Mouse (Mus musculus) CH12.LX (cell line): Measurements from ENCODE around the gene Sparc. TPM values are rescaled to one million over a fixed set of nuclear protein-coding genes. Genes with fewer than 3 reads are reported as not detected.

ENCODE experiments used
- DNase-seq: peaks from one replicate; pipeline ENCODE4 v3.0.0-alpha.2; 2013; ENCODE audit errors: extremely low read depth
- H3K27ac ChIP-seq: 2 replicates; pipeline ENCODE4 v1.5.1; 2012; ENCODE audit warnings: low read depth, mild to moderate bottlenecking, control low read depth, moderate library complexity; ENCODE audit not compliant: insufficient read depth
- H3K27me3 ChIP-seq: replicated peaks from 2 replicates; pipeline ENCODE3; 2012; ENCODE audit warnings: inconsistent platforms
- H3K36me3 ChIP-seq, 2 experiments: replicated peaks in 1 of 2; 2 replicates each; pipeline versions ENCODE3 to v1.6.1; 2012; ENCODE audit warnings: inconsistent platforms in 1 of 2, low read length in 1 of 2, mild to moderate bottlenecking in 1 of 2, mixed read lengths in 1 of 2, moderate library complexity in 1 of 2; ENCODE audit not compliant: control insufficient read depth in 1 of 2, insufficient read depth in 1 of 2
- H3K4me1 ChIP-seq, 2 experiments: 2 replicates each; pipeline ENCODE4 v1.6.1; 2012; ENCODE audit warnings: inconsistent platforms in 1 of 2, moderate library complexity in 1 of 2; ENCODE audit not compliant: insufficient read depth in 2 of 2, control insufficient read depth in 1 of 2
- H3K4me2 ChIP-seq: 2 replicates; pipeline ENCODE4 v1.6.1; 2012; ENCODE audit warnings: low read depth, mild to moderate bottlenecking, control low read depth; ENCODE audit not compliant: poor library complexity, insufficient read depth, severe bottlenecking
- H3K4me3 ChIP-seq, 3 experiments: fragments of 150-350 bp in 1 of 3; sonication (generic) in 1 of 3; replicated peaks in 1 of 3; 2 replicates each; pipeline versions ENCODE3 to v1.5.1; 2011 to 2012; ENCODE audit warnings: low read depth in 2 of 3, low read length in 2 of 3, mild to moderate bottlenecking in 2 of 3, moderate library complexity in 2 of 3, control low read depth in 1 of 3, improper control_type of control experiment in 1 of 3, inconsistent platforms in 1 of 3, mixed read lengths in 1 of 3; ENCODE audit not compliant: poor library complexity in 1 of 3
- H3K79me2 ChIP-seq: replicated peaks from 2 replicates; pipeline ENCODE4 v1.6.1; 2012; ENCODE audit warnings: mild to moderate bottlenecking, moderate library complexity; ENCODE audit not compliant: control insufficient read depth, poor library complexity, insufficient read depth, severe bottlenecking; ENCODE audit errors: extremely low read depth
- H3K9ac ChIP-seq: 2 replicates; pipeline ENCODE4 v1.6.1; 2012; ENCODE audit warnings: low read depth, mild to moderate bottlenecking, control low read depth, moderate library complexity; ENCODE audit not compliant: insufficient read depth
- H3K9me3 ChIP-seq: replicated peaks from 2 replicates; pipeline ENCODE3; 2012; ENCODE audit warnings: low read length, inconsistent platforms, mixed read lengths
- BHLHE40 ChIP-seq: IDR thresholded peaks from 2 replicates; pipeline ENCODE4 v1.6.1; 2011; ENCODE audit warnings: mild to moderate bottlenecking, low read depth, low read length, improper control_type of control experiment
- CHD2 ChIP-seq: IDR thresholded peaks from 2 replicates; pipeline ENCODE4 v1.6.1; 2011; ENCODE audit warnings: low read length, improper control_type of control experiment
- CTCF ChIP-seq, 2 experiments: IDR thresholded peaks in 1 of 2; conservative IDR thresholded peaks in 1 of 2; 2 replicates each; pipeline ENCODE4 v1.5.1; 2011 to 2012; ENCODE audit warnings: low read depth in 2 of 2, low read length in 2 of 2, improper control_type of control experiment in 1 of 2, inconsistent platforms in 1 of 2, mild to moderate bottlenecking in 1 of 2, moderate library complexity in 1 of 2
- EP300 ChIP-seq: IDR thresholded peaks from 2 replicates; pipeline ENCODE4 v1.6.1; 2011; ENCODE audit warnings: low read length, improper control_type of control experiment
- ETS1 ChIP-seq: conservative IDR thresholded peaks from 2 replicates; pipeline ENCODE4 v1.6.1; 2012; ENCODE audit warnings: low read depth, mild to moderate bottlenecking, inconsistent platforms, low read length, improper control_type of control experiment, moderate library complexity
- GABPA ChIP-seq: IDR thresholded peaks from 2 replicates; pipeline ENCODE4 v1.6.1; 2012; ENCODE audit warnings: low read depth, low read length, improper control_type of control experiment, inconsistent platforms; ENCODE audit not compliant: insufficient replicate concordance
- IRF4 ChIP-seq: IDR thresholded peaks from 2 replicates; pipeline ENCODE4 v1.6.1; 2014; ENCODE audit warnings: low read depth, mild to moderate bottlenecking, inconsistent platforms, low read length, improper control_type of control experiment
- JUN ChIP-seq: IDR thresholded peaks from 2 replicates; pipeline ENCODE4 v1.6.1; 2011; ENCODE audit warnings: low read depth, mild to moderate bottlenecking, low read length, improper control_type of control experiment, moderate library complexity; ENCODE audit not compliant: insufficient read depth
- MAZ ChIP-seq: IDR thresholded peaks from 2 replicates; pipeline ENCODE4 v1.6.1; 2012; ENCODE audit warnings: low read depth, mild to moderate bottlenecking, inconsistent platforms, low read length, improper control_type of control experiment, moderate library complexity
- MXI1 ChIP-seq: IDR thresholded peaks from 2 replicates; pipeline ENCODE4 v1.6.1; 2011; ENCODE audit warnings: mild to moderate bottlenecking, low read depth, low read length, improper control_type of control experiment
- NELFE ChIP-seq: IDR thresholded peaks from 2 replicates; pipeline ENCODE4 v1.6.1; 2011; ENCODE audit warnings: low read depth, low read length, improper control_type of control experiment
- NRF1 ChIP-seq: IDR thresholded peaks from 2 replicates; pipeline ENCODE4 v1.6.1; 2014; ENCODE audit warnings: low read depth, mild to moderate bottlenecking, inconsistent platforms, low read length, improper control_type of control experiment, moderate library complexity
- POLR2A ChIP-seq: IDR thresholded peaks from 2 replicates; pipeline ENCODE4 v1.6.1; 2011; ENCODE audit warnings: low read depth, mild to moderate bottlenecking, improper control_type of control experiment, low read length
- POLR2AphosphoS2 ChIP-seq: IDR thresholded peaks from 2 replicates; pipeline ENCODE4 v1.6.1; 2011; ENCODE audit warnings: low read depth, low read length, improper control_type of control experiment
- RAD21 ChIP-seq: IDR thresholded peaks from 2 replicates; pipeline ENCODE4 v1.6.1; 2011; ENCODE audit warnings: low read depth, mild to moderate bottlenecking, low read length, improper control_type of control experiment, moderate library complexity
- SIN3A ChIP-seq: IDR thresholded peaks from 2 replicates; pipeline ENCODE4 v1.6.1; 2012; ENCODE audit warnings: low read length, improper control_type of control experiment, inconsistent platforms
- SMC3 ChIP-seq: IDR thresholded peaks from 2 replicates; pipeline ENCODE4 v1.6.1; 2011; ENCODE audit warnings: low read depth, low read length, improper control_type of control experiment
- UBTF ChIP-seq: IDR thresholded peaks from 2 replicates; pipeline ENCODE4 v1.6.1; 2012; ENCODE audit warnings: low read depth, mild to moderate bottlenecking, inconsistent platforms, low read length, improper control_type of control experiment, moderate library complexity
- ZC3H11A ChIP-seq: IDR thresholded peaks from 2 replicates; pipeline ENCODE4 v1.6.1; 2012; ENCODE audit warnings: low read depth, mild to moderate bottlenecking, inconsistent platforms, low read length, improper control_type of control experiment
- ZKSCAN1 ChIP-seq: IDR thresholded peaks from 2 replicates; pipeline ENCODE4 v1.6.1; 2012; ENCODE audit warnings: low read depth, inconsistent platforms, low read length, improper control_type of control experiment, borderline replicate concordance
- ZMIZ1 ChIP-seq: IDR thresholded peaks from 2 replicates; pipeline ENCODE4 v1.6.1; 2012; ENCODE audit warnings: low read depth, mild to moderate bottlenecking, inconsistent platforms, low read length, improper control_type of control experiment
- dilution Hi-C: fragments of 300-500 bp; cut with MboI; formaldehyde crosslinking; loops from 2 replicates; pipeline ENCODE4 v1.14.3; 2020; ENCODE audit warnings: low sequenced_read_pairs; ENCODE audit not compliant: extremely low pct_unique_long_range_greater_than_20kb, extremely low pct_ligation_motif_present
- in situ Hi-C: fragments of 300-500 bp; cut with MboI; formaldehyde crosslinking; loops from 3 replicates; pipeline ENCODE4 v1.14.3; 2019; ENCODE audit warnings: low sequenced_read_pairs, low pct_ligation_motif_present, low pct_unique_long_range_greater_than_20kb, mixed read lengths
- polyA plus RNA-seq: library from polyadenylated mRNA; unstranded; fragments of >175 nt; gene quantifications from 2 replicates; pipeline ENCODE4 v1.2.1, GENCODE M21; 2012; ENCODE audit warnings: low read depth; ENCODE audit not compliant: insufficient read length
- total RNA-seq, 2 experiments: library from RNA; depleted of rRNA; stranded (reverse); fragments of 300-350 nt in 1 of 2; fragments of >200 nt in 1 of 2; gene quantifications; 2 replicates each; pipeline ENCODE4 v1.2.3; 2012 to 2014

The Sparc gene
- total and polyA plus RNA-seq, 3 experiments, result 0.13 to 0.57 TPM; not detected in 1

DNA sequence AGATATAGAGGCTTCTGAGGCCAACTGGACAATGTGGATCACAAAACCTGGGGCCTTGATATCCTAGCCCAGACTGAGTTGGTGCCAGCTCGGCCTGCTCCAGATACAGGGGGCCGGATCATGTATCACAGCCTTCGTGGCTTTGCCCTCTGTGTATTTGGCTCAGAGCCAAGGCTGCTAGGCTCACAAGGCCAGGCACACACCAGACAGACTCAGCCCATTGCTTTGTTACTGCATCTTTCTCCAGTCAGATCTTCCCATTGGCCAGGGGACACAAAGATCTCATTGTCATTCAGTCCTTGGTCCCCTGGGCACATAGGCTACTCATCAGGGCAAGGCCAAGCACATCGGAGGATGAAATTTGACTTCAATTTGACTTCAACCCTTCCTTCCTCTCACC, 773 bp upstream of the Sparc start:
- Histone ChIP-seq H3K27ac (no peak overlapping the region), H3K36me3 (no peaks in the 10 kb centered on the region), H3K9me3 (no peaks in the 10 kb centered on the region), H3K4me3 (no peak overlapping the region), H3K79me2 (no peaks in the 10 kb centered on the region), H3K27me3 (peaks cover 33% of the 10 kb centered on the region), H3K9ac (no peak overlapping the region), H3K4me1 (peaks cover 5 to 11% of the 10 kb centered on the region in 2 experiments), H3K4me2 (no peak overlapping the region)
- in situ Hi-C loops (no loop called here), dilution Hi-C loops (no loop called here)
- TF ChIP-seq ETS1 (no peak), UBTF (no peak), SIN3A (no peak), ZKSCAN1 (no peak), ZC3H11A (no peak), CTCF (conservative IDR thresholded peaks at IDR 0.05 in 1 of 2, IDR thresholded peaks at IDR 0.05 in 1 of 2; ENCODE audit: low read depth in 2 of 2, low read length in 2 of 2) (no peak), RAD21 (no peak), POLR2AphosphoS2 (no peak), NRF1 (no peak), POLR2A (no peak)
- DNase-seq, result peak; percentile 31

DNA sequence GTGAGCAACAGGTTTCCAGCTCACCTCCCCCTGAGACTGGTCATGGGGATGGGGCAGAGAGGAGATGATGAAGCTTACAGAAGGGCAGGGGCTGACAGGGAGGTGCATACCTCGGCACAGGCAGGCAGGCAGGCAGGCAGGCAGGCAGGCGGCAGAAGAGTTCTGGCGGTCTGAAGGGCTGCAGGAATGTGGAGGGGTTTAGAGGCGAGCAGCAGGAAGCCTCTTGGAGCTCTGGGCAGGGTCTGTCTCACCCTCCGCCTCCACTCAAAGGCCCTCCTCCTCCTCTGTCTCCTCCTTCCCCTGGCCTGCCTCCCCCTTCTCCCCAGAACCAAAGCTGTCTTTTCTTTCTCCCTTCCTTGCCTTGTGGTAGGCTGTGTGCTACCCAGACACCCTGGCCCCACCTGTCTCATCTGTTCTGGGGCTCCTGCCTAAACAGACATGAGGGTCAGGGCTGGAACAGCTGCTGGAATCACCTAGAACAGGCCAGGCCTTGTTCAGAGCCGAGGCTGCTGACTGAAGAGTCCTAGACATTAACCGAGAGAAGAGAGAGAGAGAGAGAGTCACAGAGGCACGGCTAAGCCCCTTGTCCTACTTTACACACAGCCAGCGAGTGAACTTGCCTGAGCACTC, 3.2 kb downstream of the Sparc start:
- Histone ChIP-seq H3K36me3 (no peaks in the 10 kb centered on the region), H3K4me2 (no peak overlapping the region), H3K9ac (no peak overlapping the region), H3K27ac (no peak overlapping the region), H3K4me1 (peaks cover 5 to 16% of the 10 kb centered on the region in 2 experiments), H3K9me3 (no peaks in the 10 kb centered on the region), H3K79me2 (no peaks in the 10 kb centered on the region), H3K27me3 (peaks cover 29% of the 10 kb centered on the region), H3K4me3 (no peak overlapping the region)
- DNase-seq, result no peak
- dilution Hi-C loops (no loop called here), in situ Hi-C loops (no loop called here)
- no peak for TF ChIP-seq MXI1
- no peak for TF ChIP-seq ZMIZ1
- no peak for TF ChIP-seq SIN3A
- TF ChIP-seq BHLHE40, result no peak
- no peak for TF ChIP-seq GABPA
- no peak for TF ChIP-seq ETS1
- no peak for TF ChIP-seq POLR2AphosphoS2
- TF ChIP-seq NRF1, result no peak
- TF ChIP-seq NELFE, result no peak
- no peak for TF ChIP-seq MAZ
- TF ChIP-seq UBTF, result no peak
- no peak for TF ChIP-seq EP300
- no peak for TF ChIP-seq CHD2
- no peak for TF ChIP-seq SMC3
- no peak for TF ChIP-seq CTCF (conservative IDR thresholded peaks at IDR 0.05 in 1 of 2, IDR thresholded peaks at IDR 0.05 in 1 of 2; ENCODE audit: low read depth in 2 of 2, low read length in 2 of 2)
- no peak for TF ChIP-seq IRF4
- TF ChIP-seq JUN, result no peak
